Mouse (Mus musculus) embryonic fibroblast, embryonic 13.5 days (primary cell): Measurements from ENCODE around the gene Npsr1. TPM values are rescaled to one million over a fixed set of nuclear protein-coding genes. Genes with fewer than 3 reads are reported as not detected.

Experiments
- H3K27ac ChIP-seq: 2 replicates; pipeline ENCODE4 v1.5.1; 2012; ENCODE audit warnings: low read length, control low read depth, inconsistent platforms; ENCODE audit not compliant: insufficient read depth
- H3K4me1 ChIP-seq: 2 replicates; pipeline ENCODE4 v1.6.1; 2011; ENCODE audit warnings: low read length; ENCODE audit not compliant: control insufficient read depth, insufficient read depth
- H3K4me3 ChIP-seq: 2 replicates; pipeline ENCODE4 v1.5.1; 2011; ENCODE audit warnings: mild to moderate bottlenecking, control low read depth, low read length; ENCODE audit not compliant: insufficient read depth
- CTCF ChIP-seq: IDR thresholded peaks from 2 replicates; pipeline ENCODE4 v1.5.1; 2011; ENCODE audit warnings: mild to moderate bottlenecking, control low read depth, low read length, moderate library complexity, borderline replicate concordance; ENCODE audit not compliant: insufficient read depth
- POLR2A ChIP-seq: IDR thresholded peaks from 2 replicates; pipeline ENCODE4 v1.6.1; 2011; ENCODE audit warnings: low read depth, mild to moderate bottlenecking, control low read depth, low read length, moderate library complexity
- polyA plus RNA-seq: library from polyadenylated mRNA; stranded (reverse); fragments of >200 nt; gene quantifications from 2 replicates; pipeline ENCODE4 v1.2.4, GENCODE M21; 2011; ENCODE audit warnings: low read depth; ENCODE audit not compliant: missing spikeins, insufficient read length

Gene Npsr1
- polyA plus RNA-seq, 1 experiment: not detected

- peaks cover 2% of the 10 kb centered on the region; the same call in 1 of the 2 replicates for H3K4me1 ChIP-seq
- no peak overlapping the region for H3K27ac ChIP-seq
- H3K4me3 ChIP-seq: no peak overlapping the region
- TF ChIP-seq POLR2A (no peak), CTCF (no peak)
These were observed 100.5 kb downstream of the Npsr1 start for GRCm38 (mm10) chr9:24198254-24198653.

GRCm38 (mm10) chr9:24211636-24212035 lies 113.8 kb downstream of the Npsr1 start:
- no peaks in the 10 kb centered on the region for H3K4me1 ChIP-seq
- H3K4me3 ChIP-seq: no peak overlapping the region
- no peak for TF ChIP-seq CTCF
- no peak for TF ChIP-seq POLR2A
- H3K27ac ChIP-seq: no peak overlapping the region

DNA sequence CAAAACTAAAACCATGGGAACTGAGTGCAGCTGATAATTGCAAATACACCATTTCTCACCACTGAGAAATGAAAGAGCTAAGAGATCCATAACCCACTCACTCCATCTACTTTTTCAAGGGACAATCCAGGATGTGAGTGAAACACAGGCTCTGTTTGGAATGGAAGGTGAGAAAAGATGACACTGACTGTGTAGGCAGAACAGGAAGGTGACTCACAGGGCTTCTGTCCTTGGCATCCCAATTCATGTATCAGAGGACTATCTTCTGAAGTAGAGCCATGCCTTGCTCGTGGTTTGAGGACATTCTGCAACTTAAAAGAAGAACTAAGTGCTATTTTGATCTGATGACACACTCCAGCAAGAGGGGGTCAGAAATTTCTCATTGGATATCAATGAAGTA lies 119.9 kb downstream of the Npsr1 start:
- TF ChIP-seq POLR2A (no peak), CTCF (no peak)
- Histone ChIP-seq H3K4me1 (no peaks in the 10 kb centered on the region), H3K4me3 (no peak overlapping the region), H3K27ac (no peak overlapping the region)

DNA sequence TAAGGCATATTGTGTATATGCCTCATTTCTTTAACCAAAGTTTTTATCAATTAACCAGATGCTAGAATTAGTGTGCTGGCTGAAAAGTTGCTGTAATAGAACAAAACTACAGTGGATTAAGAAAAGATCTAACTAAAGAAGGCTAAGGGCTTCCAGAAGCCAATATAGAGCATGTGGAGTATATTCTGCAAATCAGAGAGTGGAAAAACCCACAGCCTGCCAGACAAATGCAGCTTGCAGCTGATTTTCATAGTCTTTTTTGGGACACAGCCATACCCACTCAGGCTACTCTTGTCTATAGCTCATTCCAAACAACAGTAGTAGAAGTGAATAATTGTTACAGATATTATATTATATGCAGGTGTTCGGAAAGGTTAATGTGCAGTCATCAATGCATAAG lies 138.7 kb downstream of the Npsr1 start:
- Histone ChIP-seq H3K27ac (no peak overlapping the region), H3K4me3 (no peak overlapping the region), H3K4me1 (no peaks in the 10 kb centered on the region)
- TF ChIP-seq POLR2A (no peak), CTCF (no peak)

DNA sequence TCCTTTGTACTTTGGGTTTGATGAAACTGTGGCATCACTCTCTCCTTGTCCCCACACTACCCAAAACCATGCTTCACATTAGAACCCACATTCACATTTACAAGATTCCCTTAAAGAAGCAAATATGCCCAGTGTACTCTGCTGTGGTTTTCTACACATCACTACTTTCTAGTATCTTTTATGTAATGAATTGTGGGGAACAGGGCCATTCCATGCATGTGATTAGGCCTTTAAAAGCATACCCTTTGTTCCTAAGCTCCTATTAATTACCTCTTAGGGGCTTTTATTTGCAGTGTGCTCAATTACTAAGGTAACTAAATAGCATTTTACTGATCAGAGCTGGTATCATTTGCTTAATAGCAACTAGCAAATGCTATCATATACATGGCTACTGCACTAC lies 149.8 kb downstream of the Npsr1 start:
- TF ChIP-seq POLR2A (no peak), CTCF (no peak)
- no peak overlapping the region for H3K4me3 ChIP-seq
- H3K27ac ChIP-seq: no peak overlapping the region
- no peaks in the 10 kb centered on the region for H3K4me1 ChIP-seq

- TF ChIP-seq POLR2A (no peak), CTCF (no peak)
- no peak overlapping the region for H3K4me3 ChIP-seq
- no peaks in the 10 kb centered on the region for H3K4me1 ChIP-seq
- H3K27ac ChIP-seq: no peak overlapping the region
These were observed 156.4 kb downstream of the Npsr1 start for GRCm38 (mm10) chr9:24254236-24254635.

- no peak overlapping the region for H3K4me3 ChIP-seq
- TF ChIP-seq POLR2A (no peak), CTCF (no peak)
- no peak overlapping the region for H3K27ac ChIP-seq
- H3K4me1 ChIP-seq: no peaks in the 10 kb centered on the region
These were observed 182.9 kb downstream of the Npsr1 start for GRCm38 (mm10) chr9:24280498-24281287.

- no peaks in the 10 kb centered on the region for H3K4me1 ChIP-seq
- no peak overlapping the region for H3K4me3 ChIP-seq
- no peak overlapping the region for H3K27ac ChIP-seq
- TF ChIP-seq POLR2A (no peak), CTCF (no peak)
These were observed 184.8 kb downstream of the Npsr1 start for GRCm38 (mm10) chr9:24282617-24283016.

GRCm38 (mm10) chr9:24283071-24283470 lies 185.3 kb downstream of the Npsr1 start:
- TF ChIP-seq CTCF (no peak), POLR2A (no peak)
- H3K27ac ChIP-seq: no peak overlapping the region
- no peak overlapping the region for H3K4me3 ChIP-seq
- no peaks in the 10 kb centered on the region for H3K4me1 ChIP-seq

DNA sequence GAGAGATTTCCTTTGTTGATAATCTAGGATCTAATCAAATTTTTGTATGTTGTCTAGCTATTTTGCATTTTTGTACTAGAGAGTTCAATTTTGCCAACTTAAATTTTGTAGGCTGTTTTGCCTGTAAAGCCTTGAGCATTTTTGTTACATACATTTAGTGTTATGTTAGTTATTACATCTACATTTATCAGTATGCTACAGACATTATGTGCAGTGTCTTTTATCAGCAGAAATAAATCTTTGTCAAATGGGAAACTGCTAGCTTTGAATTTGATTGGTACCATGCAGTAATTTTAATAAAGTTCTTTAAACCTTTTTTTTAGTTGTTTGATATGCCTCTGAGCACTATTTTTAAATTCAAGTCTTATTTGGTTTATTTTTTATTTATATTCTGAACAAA lies 185.7 kb downstream of the Npsr1 start:
- Histone ChIP-seq H3K27ac (no peak overlapping the region), H3K4me3 (no peak overlapping the region), H3K4me1 (no peaks in the 10 kb centered on the region)
- no peak for TF ChIP-seq POLR2A
- TF ChIP-seq CTCF: no peak
